Mouse (Mus musculus): ENCODE measurements around the gene Gas6. TPM values are rescaled to one million over a fixed set of nuclear protein-coding genes. Genes with fewer than 3 reads are reported as not detected.

The Gas6 gene
- total RNA-seq, 2 experiments from 2014 or later = 0.09 TPM; not detected in 1

- no peak for ATAC-seq (replicated peaks; ENCODE audit: low FRiP score, poor library complexity, severe bottlenecking)
Observed at GRCm38 (mm10) chr8:13512016-13512415, 17.7 kb upstream of the Gas6 start.

- no peak for ATAC-seq (replicated peaks; ENCODE audit: low FRiP score, poor library complexity, severe bottlenecking)
Observed at GRCm38 (mm10) chr8:13507284-13507937, 13.1 kb upstream of the Gas6 start.

GRCm38 (mm10) chr8:13506849-13507248 is 12.6 kb upstream of the Gas6 start:
- ATAC-seq (replicated peaks; ENCODE audit: low FRiP score, poor library complexity, severe bottlenecking) = no peak

- no peak for ATAC-seq (replicated peaks; ENCODE audit: low FRiP score, poor library complexity, severe bottlenecking)
Observed at GRCm38 (mm10) chr8:13504894-13505674, 10.8 kb upstream of the Gas6 start.

GRCm38 (mm10) chr8:13503936-13504606 is 9.8 kb upstream of the Gas6 start:
- ATAC-seq (replicated peaks; ENCODE audit: low FRiP score, poor library complexity, severe bottlenecking) = no peak

- no peak for ATAC-seq (replicated peaks; ENCODE audit: low FRiP score, poor library complexity, severe bottlenecking)
Observed at GRCm38 (mm10) chr8:13501221-13501620, 6.9 kb upstream of the Gas6 start.

GRCm38 (mm10) chr8:13493011-13493410 is 1.3 kb downstream of the Gas6 start:
- ATAC-seq (replicated peaks; ENCODE audit: low FRiP score, poor library complexity, severe bottlenecking) = no peak

GRCm38 (mm10) chr8:13492198-13492995 is 1.9 kb downstream of the Gas6 start:
- no peak for ATAC-seq (replicated peaks; ENCODE audit: low FRiP score, poor library complexity, severe bottlenecking)

GRCm38 (mm10) chr8:13491491-13492010 is 2.7 kb downstream of the Gas6 start:
- no peak for ATAC-seq (replicated peaks; ENCODE audit: low FRiP score, poor library complexity, severe bottlenecking)

- no peak for ATAC-seq (replicated peaks; ENCODE audit: low FRiP score, poor library complexity, severe bottlenecking)
Observed at GRCm38 (mm10) chr8:13489986-13490910, 4.0 kb downstream of the Gas6 start.

- no peak for ATAC-seq (replicated peaks; ENCODE audit: low FRiP score, poor library complexity, severe bottlenecking)
Observed at GRCm38 (mm10) chr8:13489351-13489750, 4.9 kb downstream of the Gas6 start.

GRCm38 (mm10) chr8:13483191-13483590 is 11.1 kb downstream of the Gas6 start:
- no peak for ATAC-seq (replicated peaks; ENCODE audit: low FRiP score, poor library complexity, severe bottlenecking)

- ATAC-seq (replicated peaks; ENCODE audit: low FRiP score, poor library complexity, severe bottlenecking) = no peak
Observed at GRCm38 (mm10) chr8:13482101-13482801, 12.0 kb downstream of the Gas6 start.

GRCm38 (mm10) chr8:13481596-13481995 is 12.7 kb downstream of the Gas6 start:
- ATAC-seq (replicated peaks; ENCODE audit: low FRiP score, poor library complexity, severe bottlenecking) = no peak

GRCm38 (mm10) chr8:13481089-13481554 is 13.2 kb downstream of the Gas6 start:
- no peak for ATAC-seq (replicated peaks; ENCODE audit: low FRiP score, poor library complexity, severe bottlenecking)

- no peak for ATAC-seq (replicated peaks; ENCODE audit: low FRiP score, poor library complexity, severe bottlenecking)
Observed at GRCm38 (mm10) chr8:13475892-13476291, 18.4 kb downstream of the Gas6 start.

- no peak for ATAC-seq (replicated peaks; ENCODE audit: low FRiP score, poor library complexity, severe bottlenecking)
Observed at GRCm38 (mm10) chr8:13472284-13472683, 22.0 kb downstream of the Gas6 start.

- ATAC-seq (replicated peaks; ENCODE audit: low FRiP score, poor library complexity, severe bottlenecking) = no peak
Observed at GRCm38 (mm10) chr8:13471484-13471883, 22.8 kb downstream of the Gas6 start.

All from erythroblast, adult 5-6 weeks (primary cell).